Mouse (Mus musculus) neural tube, embryonic 15.5 days (tissue): ENCODE measurements around the gene Rasa2. TPM values are rescaled to one million over a fixed set of nuclear protein-coding genes. Genes with fewer than 3 reads are reported as not detected.
"Not testable (repeated sequence)": the region's sequence is repeated elsewhere in the genome, so short reads cannot be mapped to it uniquely, and the experiment has no call there.

Source experiments
- ATAC-seq: fragments of 200-750 bp; cut with Nextera tagmentation; 2 replicates; pipeline ENCODE4 v1.8.0; 2017; ENCODE audit warnings: mild to moderate bottlenecking, moderate TSS enrichment, moderate library complexity; ENCODE audit not compliant: low FRiP score
- H3K27ac ChIP-seq: fragments of 300-500 bp; sonication (generic); replicated peaks from 2 replicates; pipeline ENCODE4 v1.5.1; 2015; ENCODE audit warnings: mild to moderate bottlenecking, inconsistent platforms
- H3K27me3 ChIP-seq: fragments of 300-500 bp; sonication (generic); replicated peaks from 2 replicates; pipeline ENCODE4 v1.6.1; 2015; ENCODE audit warnings: inconsistent platforms
- H3K36me3 ChIP-seq: fragments of 300-500 bp; sonication (generic); 2 replicates; pipeline ENCODE4 v1.6.1; 2015; ENCODE audit warnings: inconsistent platforms
- H3K4me1 ChIP-seq: fragments of 300-500 bp; sonication (generic); 2 replicates; pipeline ENCODE4 v1.6.1; 2015; ENCODE audit warnings: inconsistent platforms
- H3K4me2 ChIP-seq: fragments of 300-500 bp; sonication (generic); 2 replicates; pipeline ENCODE4 v1.6.1; 2015; ENCODE audit warnings: inconsistent platforms, mild to moderate bottlenecking, moderate library complexity
- H3K4me3 ChIP-seq: fragments of 300-500 bp; sonication (generic); replicated peaks from 2 replicates; pipeline ENCODE4 v1.5.1; 2015; ENCODE audit warnings: mild to moderate bottlenecking, inconsistent platforms
- H3K9ac ChIP-seq: fragments of 300-500 bp; sonication (generic); replicated peaks from 2 replicates; pipeline ENCODE4 v1.6.1; 2015; ENCODE audit warnings: mild to moderate bottlenecking, inconsistent platforms
- H3K9me3 ChIP-seq: fragments of 300-500 bp; sonication (generic); replicated peaks from 2 replicates; pipeline ENCODE4 v1.6.1; 2016; ENCODE audit warnings: inconsistent platforms
- WGBS: fragments of 180-500 bp; shearing (Covaris S2); methylation state at CpG from one replicate; pipeline ENCODE4 v1.1.7; 2015; ENCODE audit warnings: mixed read lengths; 5-methylcytosine and 5-hydroxymethylcytosine counted together
- polyA plus RNA-seq: library from polyadenylated mRNA; unstranded; fragments of >200 nt; fragmentation: Nextera tagmentation; extraction: Ambion mirVana; gene quantifications from 2 replicates; pipeline ENCODE4 v1.2.1, GENCODE M21; 2015

The Rasa2 gene
- polyA plus RNA-seq, 1 experiment from 2014 or later: 18.7 TPM

GRCm38 (mm10) chr9:96536895-96537614, 94.4 kb downstream of the Rasa2 start:
- ATAC-seq: peak; percentile 79
- Histone ChIP-seq H3K27me3 (no peaks in the 10 kb centered on the region), H3K4me1 (peaks cover 9% of the 10 kb centered on the region), H3K9me3 (no peaks in the 10 kb centered on the region), H3K4me3 (peak overlapping the region; percentile 37), H3K27ac (peak overlapping the region; percentile 69), H3K4me2 (peak overlapping the region; percentile 68), H3K9ac (peak overlapping the region; percentile 47), H3K36me3 (peaks cover 9% of the 10 kb centered on the region; the same call in 1 of the 2 replicates)
- 26% methylated on average over 37 of the region's 37 CpGs for WGBS

GRCm38 (mm10) chr9:96536093-96536492, 95.3 kb downstream of the Rasa2 start:
- not testable (repeated sequence) for ATAC-seq, H3K27me3 ChIP-seq, H3K4me2 ChIP-seq, H3K4me3 ChIP-seq, H3K4me1 ChIP-seq, H3K9me3 ChIP-seq, H3K27ac ChIP-seq, H3K9ac ChIP-seq, H3K36me3 ChIP-seq
- WGBS: 97% methylated on average over 4 of the region's 4 CpGs

- no peaks in the 10 kb centered on the region for H3K9me3 ChIP-seq
- H3K4me2 ChIP-seq: no peak overlapping the region
- no peaks in the 10 kb centered on the region for H3K27me3 ChIP-seq
- H3K9ac ChIP-seq: no peak overlapping the region
- no peak overlapping the region for H3K27ac ChIP-seq
- WGBS: 83% methylated on average over 6 of the region's 6 CpGs
- no peak for ATAC-seq
- no peaks in the 10 kb centered on the region for H3K36me3 ChIP-seq
- H3K4me3 ChIP-seq: no peak overlapping the region
- peaks cover 15% of the 10 kb centered on the region for H3K4me1 ChIP-seq
These were observed 96.0 kb downstream of the Rasa2 start for GRCm38 (mm10) chr9:96535431-96535830.

DNA sequence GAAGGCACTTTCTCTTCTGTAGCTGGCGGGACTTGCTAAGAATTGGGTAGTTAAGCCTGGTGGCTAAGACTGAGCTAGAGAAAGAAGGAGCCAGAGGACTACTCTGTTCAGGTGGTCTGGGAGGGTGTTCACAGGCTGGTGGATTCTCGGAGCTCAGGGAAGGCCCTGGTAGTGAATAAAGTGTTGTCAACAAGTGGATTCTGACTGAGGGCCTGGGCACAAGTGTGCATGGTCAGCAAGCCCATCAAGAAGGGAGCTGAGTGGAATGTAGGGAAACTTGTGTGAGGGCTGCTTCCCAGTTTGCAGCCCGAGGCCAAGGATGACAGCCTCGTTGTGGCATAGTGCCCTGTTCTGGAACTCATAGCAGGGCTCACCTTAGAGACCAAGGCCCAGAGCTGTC, 97.2 kb downstream of the Rasa2 start:
- Histone ChIP-seq H3K4me3 (no peak overlapping the region), H3K36me3 (no peaks in the 10 kb centered on the region), H3K9me3 (no peaks in the 10 kb centered on the region), H3K4me2 (no peak overlapping the region), H3K27ac (no peak overlapping the region), H3K9ac (no peak overlapping the region), H3K4me1 (peaks cover 23% of the 10 kb centered on the region), H3K27me3 (no peaks in the 10 kb centered on the region)
- no peak for ATAC-seq
- WGBS: 98% methylated on average over 4 of the region's 4 CpGs

DNA sequence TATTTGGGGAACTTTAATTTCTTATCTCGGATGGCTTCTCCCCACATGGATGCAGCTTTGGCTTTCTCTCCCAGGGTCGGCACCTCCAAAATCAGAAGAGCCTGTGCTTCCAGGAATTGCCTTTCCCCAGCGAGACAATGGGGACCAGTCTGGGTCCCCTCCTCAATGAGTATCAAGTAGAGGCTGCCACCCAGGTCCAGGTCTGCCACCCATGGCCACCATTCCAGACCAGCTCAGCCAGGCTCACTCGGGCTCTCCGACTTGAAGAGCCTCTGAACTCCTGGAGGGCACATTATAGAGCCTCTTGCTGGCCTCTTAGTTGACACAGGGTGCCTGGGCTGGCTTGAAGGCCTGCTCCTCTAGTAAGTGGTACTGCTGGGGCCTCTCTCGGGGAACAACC, 97.9 kb downstream of the Rasa2 start:
- Histone ChIP-seq H3K36me3 (no peaks in the 10 kb centered on the region), H3K27me3 (no peaks in the 10 kb centered on the region), H3K9ac (no peak overlapping the region), H3K4me2 (no peak overlapping the region), H3K27ac (no peak overlapping the region), H3K9me3 (no peaks in the 10 kb centered on the region), H3K4me3 (no peak overlapping the region), H3K4me1 (peaks cover 23% of the 10 kb centered on the region)
- no peak for ATAC-seq
- WGBS: 84% methylated on average over 6 of the region's 6 CpGs

DNA sequence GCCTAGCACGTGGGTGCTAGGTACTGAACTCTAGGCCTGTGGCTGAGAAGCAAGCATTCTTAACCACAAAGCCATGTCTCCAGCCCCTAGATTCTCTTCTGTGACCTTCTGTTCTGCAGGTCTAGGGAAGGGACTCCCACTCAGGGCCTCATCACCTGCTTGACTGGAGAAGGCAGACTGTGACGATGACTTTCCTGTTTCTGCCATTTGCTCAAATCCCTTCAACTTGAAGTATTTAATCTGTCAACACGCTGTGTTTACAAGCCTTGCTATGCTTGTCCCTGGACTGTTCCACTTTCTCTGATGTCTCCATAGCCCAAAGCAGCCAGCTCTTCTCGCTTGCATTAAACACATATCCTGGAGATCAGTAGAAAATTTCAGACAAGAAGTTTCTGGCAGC, 98.9 kb downstream of the Rasa2 start:
- 85% methylated on average over 4 of the region's 4 CpGs for WGBS
- no peak overlapping the region for H3K4me2 ChIP-seq
- peaks cover 23% of the 10 kb centered on the region for H3K4me1 ChIP-seq
- no peak for ATAC-seq
- no peak overlapping the region for H3K4me3 ChIP-seq
- no peak overlapping the region for H3K9ac ChIP-seq
- H3K9me3 ChIP-seq: no peaks in the 10 kb centered on the region
- H3K27ac ChIP-seq: no peak overlapping the region
- no peaks in the 10 kb centered on the region for H3K27me3 ChIP-seq
- no peaks in the 10 kb centered on the region for H3K36me3 ChIP-seq

DNA sequence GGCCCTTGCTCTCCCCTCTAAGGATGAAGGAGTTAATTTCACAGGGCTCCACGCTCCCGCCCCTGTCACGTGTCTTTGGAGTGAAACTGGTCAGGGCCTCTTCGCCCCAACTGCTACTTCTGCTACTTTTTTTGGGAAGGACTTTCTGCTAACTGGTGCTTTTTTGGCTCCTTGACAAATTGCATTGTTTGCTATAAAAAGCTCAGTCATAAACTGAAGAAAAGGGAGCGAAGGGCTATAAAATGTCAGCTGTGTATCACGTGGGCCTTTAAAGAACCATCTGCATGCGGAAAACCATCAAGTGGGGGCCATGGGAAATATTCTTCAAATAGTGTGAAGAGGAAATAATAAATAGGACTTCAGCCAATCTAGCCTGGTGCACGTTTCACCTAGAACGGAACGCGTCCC, 100.7 kb downstream of the Rasa2 start:
- WGBS: 10% methylated on average over 11 of the region's 11 CpGs
- ATAC-seq: peak; percentile 64; the same call in 1 of the 2 replicates
- H3K4me2 ChIP-seq: peak overlapping the region; percentile 43

DNA sequence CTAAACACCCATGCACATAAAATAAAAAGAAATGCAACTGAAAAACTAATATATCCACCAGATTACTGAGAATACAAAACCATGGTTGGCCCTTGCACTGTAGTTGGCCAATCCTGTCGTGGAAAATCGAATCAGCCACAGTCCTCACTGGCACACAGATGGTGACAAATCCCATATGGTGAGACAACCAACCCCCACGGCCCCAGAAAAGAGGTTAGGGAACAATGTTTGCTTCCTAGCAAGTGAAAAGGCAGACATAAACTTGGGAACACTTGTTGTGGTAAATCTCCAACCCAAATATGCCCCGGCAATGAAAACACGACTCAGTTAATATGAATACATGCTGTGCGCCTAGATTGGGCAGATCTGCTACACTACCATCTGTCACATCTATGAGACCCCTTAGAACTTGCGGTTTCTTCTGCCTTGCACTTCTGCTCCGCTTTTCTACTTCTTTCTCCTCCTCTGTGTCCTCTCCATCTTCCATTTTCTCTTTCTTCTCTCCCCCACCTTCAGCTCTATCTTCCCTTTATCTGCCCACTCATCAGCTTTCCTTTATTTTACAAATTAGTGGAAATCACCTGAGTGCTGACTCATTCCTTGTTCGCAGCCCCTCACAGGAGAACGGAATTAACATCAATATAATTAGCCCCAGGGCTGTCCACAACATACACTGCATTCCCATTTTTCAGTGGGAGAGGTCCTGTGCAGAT, 101.3 kb downstream of the Rasa2 start:
- H3K9me3 ChIP-seq: no peaks in the 10 kb centered on the region
- peak; percentile 17; the same call in 1 of the 2 replicates for ATAC-seq
- H3K4me2 ChIP-seq: peak overlapping the region; percentile 43
- no peaks in the 10 kb centered on the region for H3K36me3 ChIP-seq
- WGBS: 45% methylated on average over 10 of the region's 10 CpGs
- H3K4me1 ChIP-seq: peaks cover 17% of the 10 kb centered on the region
- no peaks in the 10 kb centered on the region for H3K27me3 ChIP-seq
- H3K4me3 ChIP-seq: peak overlapping the region; percentile 25
- H3K9ac ChIP-seq: no peak overlapping the region
- H3K27ac ChIP-seq: no peak overlapping the region

More for the DNA sequence above, 100.7 kb downstream of the Rasa2 start:
- Histone ChIP-seq H3K4me1 (peaks cover 14% of the 10 kb centered on the region), H3K9me3 (no peaks in the 10 kb centered on the region), H3K27ac (peak overlapping the region; percentile 51; the same call in 1 of the 2 replicates), H3K36me3 (no peaks in the 10 kb centered on the region), H3K9ac (no peak overlapping the region), H3K27me3 (no peaks in the 10 kb centered on the region), H3K4me3 (peak overlapping the region; percentile 25)

- Histone ChIP-seq H3K36me3 (no peaks in the 10 kb centered on the region), H3K27me3 (no peaks in the 10 kb centered on the region), H3K4me3 (no peak overlapping the region), H3K9me3 (no peaks in the 10 kb centered on the region), H3K27ac (no peak overlapping the region), H3K4me1 (peaks cover 18% of the 10 kb centered on the region), H3K4me2 (no peak overlapping the region), H3K9ac (no peak overlapping the region)
- ATAC-seq: no peak
- WGBS: 92% methylated on average over 4 of the region's 4 CpGs
These were observed 105.4 kb downstream of the Rasa2 start for GRCm38 (mm10) chr9:96526011-96526410.

DNA sequence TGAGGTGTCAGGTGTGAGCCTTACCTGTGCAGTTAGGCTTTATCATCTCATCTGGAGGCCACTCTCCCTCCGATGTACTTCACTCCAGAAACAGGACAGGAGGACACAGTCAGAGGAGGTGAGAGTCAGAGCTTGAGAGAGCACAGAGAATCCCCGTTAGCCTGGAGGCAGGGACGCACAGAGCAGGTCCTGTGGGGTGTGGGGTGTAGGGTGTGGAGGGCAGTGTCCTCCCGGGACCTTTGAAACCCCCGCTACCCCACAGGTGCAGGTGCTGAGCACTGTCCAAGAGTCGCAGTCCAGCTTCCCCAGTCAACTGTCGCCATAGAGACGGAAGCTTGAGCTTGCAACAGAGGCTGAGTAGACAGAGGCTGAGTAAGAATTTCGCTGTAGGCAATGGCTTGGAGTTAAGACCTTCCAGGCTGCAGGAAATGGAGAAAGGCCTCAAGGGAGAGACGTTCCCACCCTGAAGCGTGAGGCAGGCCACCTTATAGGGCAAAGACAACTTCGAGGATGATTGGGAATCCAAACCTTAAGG, 106.4 kb downstream of the Rasa2 start, which contains the start of gene Gm28729:
Gm28729 (minus strand) TSS at position 293 of the 535 bp plus-strand sequence.
- no peak within 1 kb of the TSS for H3K9ac ChIP-seq
- H3K4me3 ChIP-seq: no peak within 1 kb of the TSS
- ATAC-seq: no peak
- H3K27ac ChIP-seq: no peak within 1 kb of the TSS
- H3K9me3 ChIP-seq: no peaks in the 10 kb centered on the region
- H3K4me1 ChIP-seq: peaks cover 9% of the 10 kb centered on the region
- no peak within 1 kb of the TSS for H3K4me2 ChIP-seq
- WGBS: 74% methylated on average over 12 of the region's 12 CpGs
- H3K36me3 ChIP-seq: no peaks in the 10 kb centered on the region
- no peaks in the 10 kb centered on the region for H3K27me3 ChIP-seq

- Histone ChIP-seq H3K9ac (no peak overlapping the region), H3K4me1 (0 out of 2 replicates have a peak, but pooled peaks cover 5% of the 10 kb centered on the region), H3K4me2 (no peak overlapping the region), H3K27ac (no peak overlapping the region), H3K4me3 (no peak overlapping the region), H3K36me3 (no peaks in the 10 kb centered on the region), H3K27me3 (no peaks in the 10 kb centered on the region), H3K9me3 (no peaks in the 10 kb centered on the region)
- ATAC-seq: no peak
- 87% methylated on average over 5 of the region's 5 CpGs for WGBS
These were observed 108.3 kb downstream of the Rasa2 start for GRCm38 (mm10) chr9:96523148-96523547.

DNA sequence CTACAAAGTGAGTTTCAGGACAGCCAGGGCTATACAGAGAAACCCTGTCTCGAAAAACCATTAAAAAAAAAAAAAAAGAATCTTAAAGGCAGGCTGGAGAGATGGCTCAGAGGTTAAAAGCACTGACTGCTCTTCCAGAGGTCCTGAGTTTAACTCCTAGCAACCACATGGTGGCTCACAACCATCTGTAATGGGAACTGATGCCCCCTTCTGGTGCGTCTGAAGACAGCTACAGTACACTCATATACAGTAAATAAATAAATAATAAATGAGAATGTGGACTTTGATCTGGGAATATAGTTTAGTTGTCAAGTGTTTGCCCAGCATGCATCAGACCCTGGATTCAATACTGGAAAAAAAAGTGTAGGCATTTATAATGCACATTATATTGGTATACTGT, 109.8 kb downstream of the Rasa2 start:
- not testable (repeated sequence) for H3K27ac ChIP-seq, H3K4me1 ChIP-seq, H3K9me3 ChIP-seq, H3K4me2 ChIP-seq, H3K4me3 ChIP-seq, ATAC-seq, H3K9ac ChIP-seq, H3K27me3 ChIP-seq, H3K36me3 ChIP-seq
- 89% methylated on average over 2 of the region's 2 CpGs for WGBS
